Mouse (Mus musculus) liver, postnatal 0 days (tissue): ENCODE results near the gene Snn. TPM values are rescaled to one million over a fixed set of nuclear protein-coding genes. Genes with fewer than 3 reads are reported as not detected.

Source experiments
- ATAC-seq: fragments of 200-750 bp; cut with Nextera tagmentation; 2 replicates; pipeline ENCODE4 v1.8.0; 2017; ENCODE audit warnings: mild to moderate bottlenecking, moderate library complexity
- DNase-seq: peaks from one replicate; pipeline ENCODE4 v3.0.0-alpha.2; 2016
- H3K27ac ChIP-seq: fragments of 300-500 bp; sonication (generic); 2 replicates; pipeline ENCODE4 v1.5.1; 2014; ENCODE audit warnings: antibody characterized with exemption, moderate library complexity, mild to moderate bottlenecking, low read depth
- H3K27me3 ChIP-seq: fragments of 300-500 bp; sonication (generic); 2 replicates; pipeline ENCODE4 v1.6.1; 2014; ENCODE audit warnings: low read length, control low read depth, mixed read lengths; ENCODE audit not compliant: insufficient read depth
- H3K36me3 ChIP-seq: fragments of 300-500 bp; sonication (generic); replicated peaks from 2 replicates; pipeline ENCODE4 v1.6.1; 2014; ENCODE audit warnings: mild to moderate bottlenecking, control low read depth, low read length, moderate library complexity, mixed read lengths; ENCODE audit not compliant: insufficient read depth
- H3K4me1 ChIP-seq: fragments of 300-500 bp; sonication (generic); 2 replicates; pipeline ENCODE4 v1.6.1; 2014; ENCODE audit warnings: antibody characterized with exemption, mild to moderate bottlenecking, control low read depth; ENCODE audit not compliant: insufficient read depth
- H3K4me2 ChIP-seq: fragments of 300-500 bp; sonication (generic); 2 replicates; pipeline ENCODE4 v1.6.1; 2014; ENCODE audit warnings: low read depth, mild to moderate bottlenecking, low read length, moderate library complexity, mixed read lengths
- H3K4me3 ChIP-seq: fragments of 300-500 bp; sonication (generic); 2 replicates; pipeline ENCODE4 v1.5.1; 2014; ENCODE audit warnings: low read depth, low read length
- H3K9ac ChIP-seq: fragments of 300-500 bp; sonication (generic); replicated peaks from 2 replicates; pipeline ENCODE4 v1.6.1; 2014; ENCODE audit warnings: mild to moderate bottlenecking, moderate library complexity
- H3K9me3 ChIP-seq: fragments of 300-500 bp; sonication (generic); 2 replicates; pipeline ENCODE4 v1.6.1; 2016; ENCODE audit warnings: mild to moderate bottlenecking, control low read depth, low read length, mixed read lengths
- CTCF ChIP-seq: sonication (generic); IDR thresholded peaks from 2 replicates; pipeline ENCODE4 v1.5.1; 2016; ENCODE audit warnings: antibody characterized with exemption, low read depth
- EP300 ChIP-seq: IDR thresholded peaks from 2 replicates; pipeline ENCODE4 v1.6.1; 2016; ENCODE audit warnings: antibody characterized with exemption, low read depth, mild to moderate bottlenecking
- WGBS: fragments of 180-500 bp; shearing (Covaris S2); extraction: QIAGEN DNeasy Blood & Tissue Kit; methylation state at CpG from one replicate; pipeline ENCODE4 v1.1.7; 2014; ENCODE audit not compliant: insufficient replicate concordance; 5-methylcytosine and 5-hydroxymethylcytosine counted together
- polyA plus RNA-seq: library from polyadenylated mRNA; unstranded; fragments of >200 nt; fragmentation: Nextera tagmentation; extraction: Ambion mirVana; gene quantifications from 2 replicates; pipeline ENCODE4 v1.2.1, GENCODE M21; 2015

Snn gene
- polyA plus RNA-seq, 1 experiment from 2014 or later: 4.8 TPM

DNA sequence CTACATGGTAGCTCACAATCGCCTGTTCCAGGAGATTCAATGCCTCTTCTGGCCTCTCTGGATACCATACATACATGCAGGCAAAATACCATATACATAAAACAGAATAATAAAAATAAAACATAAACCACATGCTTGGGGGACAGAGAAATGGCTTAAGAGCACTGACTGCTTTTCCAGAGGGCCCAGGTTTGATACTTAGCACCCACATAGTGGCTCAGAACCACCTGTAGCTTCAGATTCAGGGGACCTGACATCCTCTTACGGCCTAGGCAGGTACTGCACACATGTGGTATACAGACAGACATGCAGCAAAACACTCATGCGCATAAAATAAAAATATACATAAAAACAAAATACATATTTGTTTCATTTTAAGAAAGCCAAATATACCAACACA lies 25.6 kb downstream of the Snn start:
- no peak overlapping the region for H3K4me2 ChIP-seq
- no peak for DNase-seq
- no peaks in the 10 kb centered on the region for H3K9me3 ChIP-seq
- TF ChIP-seq EP300 (no peak), CTCF (no peak)
- H3K36me3 ChIP-seq: peaks cover 74% of the 10 kb centered on the region
- H3K4me3 ChIP-seq: no peak overlapping the region
- no peak for ATAC-seq
- no peaks in the 10 kb centered on the region for H3K4me1 ChIP-seq
- no peak overlapping the region for H3K9ac ChIP-seq
- H3K27ac ChIP-seq: no peak overlapping the region
- 89% methylated on average over 3 of the region's 3 CpGs for WGBS
- no peaks in the 10 kb centered on the region for H3K27me3 ChIP-seq

DNA sequence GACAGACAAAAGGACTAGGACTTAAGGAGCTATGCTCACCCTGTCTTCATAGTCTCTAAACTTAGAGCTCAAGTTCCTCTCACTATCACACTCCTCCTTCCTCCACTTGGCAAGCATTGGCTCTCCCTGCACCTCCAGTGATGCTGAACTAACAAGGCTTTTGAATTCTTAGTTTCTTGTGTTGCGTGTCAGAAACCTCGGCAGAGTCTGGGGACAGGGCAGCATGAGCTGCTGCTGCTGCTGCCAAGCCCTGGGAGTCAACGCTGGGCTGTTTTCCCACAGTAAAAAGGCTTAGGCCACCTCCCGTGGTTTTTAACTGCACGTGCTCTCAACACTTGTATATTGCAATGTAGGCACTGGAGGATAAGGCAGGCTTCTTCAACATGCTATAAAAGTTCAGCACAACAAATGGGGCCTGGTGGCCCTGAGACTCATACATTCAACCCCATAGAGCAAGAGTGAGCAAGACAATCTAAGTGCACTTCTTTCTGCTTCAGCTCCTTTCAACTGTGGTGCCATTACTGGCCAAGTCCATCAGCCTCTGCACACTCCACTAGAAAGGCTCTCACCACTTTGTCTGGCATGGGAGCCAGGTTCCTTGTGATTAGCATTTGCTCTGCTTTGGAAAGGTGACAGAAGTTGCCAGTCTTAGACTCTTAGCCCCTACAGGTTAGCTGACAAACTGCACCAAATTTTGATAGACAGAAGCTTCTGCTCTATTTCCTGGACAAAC lies 26.3 kb downstream of the Snn start:
- Histone ChIP-seq H3K4me1 (no peaks in the 10 kb centered on the region), H3K27ac (no peak overlapping the region), H3K9ac (no peak overlapping the region), H3K27me3 (no peaks in the 10 kb centered on the region), H3K9me3 (no peaks in the 10 kb centered on the region), H3K4me3 (no peak overlapping the region), H3K4me2 (no peak overlapping the region), H3K36me3 (peaks cover 75% of the 10 kb centered on the region)
- no peak for DNase-seq
- TF ChIP-seq EP300 (no peak), CTCF (0 out of 2 replicates have a peak, but pooled peaks have one; percentile 17)
- WGBS: 76% methylated on average over 5 of the region's 5 CpGs
- no peak for ATAC-seq

- Histone ChIP-seq H3K4me1 (peaks cover 3% of the 10 kb centered on the region; the same call in 1 of the 2 replicates), H3K4me2 (no peak overlapping the region), H3K27ac (peak overlapping the region; percentile 53), H3K36me3 (peaks cover 65% of the 10 kb centered on the region), H3K9me3 (no peaks in the 10 kb centered on the region), H3K9ac (no peak overlapping the region), H3K4me3 (no peak overlapping the region), H3K27me3 (no peaks in the 10 kb centered on the region)
- DNase-seq: no peak
- ATAC-seq: no peak
- TF ChIP-seq CTCF (no peak), EP300 (no peak)
- WGBS: 76% methylated on average over 10 of the region's 10 CpGs
Measured at GRCm38 (mm10) chr16:11090836-11091570, 30.3 kb downstream of the Snn start.

- Histone ChIP-seq H3K27ac (peak overlapping the region; percentile 53; the same call in 1 of the 2 replicates), H3K27me3 (no peaks in the 10 kb centered on the region), H3K4me1 (peaks cover 3% of the 10 kb centered on the region; the same call in 1 of the 2 replicates), H3K4me2 (no peak overlapping the region), H3K4me3 (no peak overlapping the region), H3K9me3 (no peaks in the 10 kb centered on the region), H3K36me3 (peaks cover 62% of the 10 kb centered on the region), H3K9ac (no peak overlapping the region)
- ATAC-seq: no peak
- WGBS: 58% methylated on average over 4 of the region's 4 CpGs
- TF ChIP-seq EP300: no peak
- no peak for TF ChIP-seq CTCF
- DNase-seq: no peak
Measured at GRCm38 (mm10) chr16:11092061-11092460, 31.3 kb downstream of the Snn start.

- Histone ChIP-seq H3K4me3 (no peak overlapping the region), H3K4me1 (peaks cover 3% of the 10 kb centered on the region; the same call in 1 of the 2 replicates), H3K9ac (no peak overlapping the region), H3K27ac (no peak overlapping the region), H3K27me3 (no peaks in the 10 kb centered on the region), H3K36me3 (peaks cover 58% of the 10 kb centered on the region), H3K9me3 (no peaks in the 10 kb centered on the region), H3K4me2 (no peak overlapping the region)
- no peak for DNase-seq
- WGBS: 41% methylated on average over 3 of the region's 3 CpGs
- ATAC-seq: no peak
- TF ChIP-seq EP300 (no peak), CTCF (no peak)
Measured at GRCm38 (mm10) chr16:11092523-11092922, 31.8 kb downstream of the Snn start.

DNA sequence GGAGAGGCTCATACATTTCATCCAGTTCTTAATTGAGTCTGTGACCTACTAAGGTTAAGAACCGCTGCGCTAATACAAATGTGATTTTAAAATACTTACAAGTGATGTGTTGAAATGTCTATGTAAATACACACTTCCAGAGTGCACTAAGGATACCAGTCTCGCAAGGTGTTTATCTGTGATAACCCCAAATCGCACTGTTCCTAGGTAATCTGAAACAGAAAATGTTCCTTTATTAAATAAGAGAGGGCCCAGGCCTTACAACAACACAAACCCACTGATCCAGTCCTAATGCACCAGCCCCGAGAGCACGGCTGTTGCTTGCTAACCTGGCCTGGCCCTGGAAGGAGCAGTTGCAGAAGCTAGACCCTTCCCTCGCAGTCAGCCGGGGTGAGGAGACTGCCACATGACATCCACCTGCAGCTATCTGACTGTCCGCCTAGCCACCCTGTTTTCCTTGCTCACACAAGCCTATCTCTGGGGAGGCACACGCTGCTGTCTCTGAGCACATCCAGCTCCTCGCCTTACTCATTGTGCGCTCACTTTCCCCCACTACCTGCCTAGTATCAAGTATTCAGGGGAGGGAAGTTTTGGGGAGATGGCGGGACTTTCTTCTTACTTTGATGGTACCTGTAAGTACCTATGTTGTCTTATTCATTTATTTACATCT lies 33.1 kb downstream of the Snn start:
- Histone ChIP-seq H3K27me3 (no peaks in the 10 kb centered on the region), H3K4me2 (no peak overlapping the region), H3K9me3 (no peaks in the 10 kb centered on the region), H3K36me3 (peaks cover 48% of the 10 kb centered on the region), H3K4me1 (peaks cover 3% of the 10 kb centered on the region; the same call in 1 of the 2 replicates), H3K4me3 (no peak overlapping the region), H3K9ac (no peak overlapping the region), H3K27ac (no peak overlapping the region)
- DNase-seq: no peak
- peak; percentile 23; the same call in 1 of the 2 replicates for ATAC-seq
- 73% methylated on average over 13 of the region's 13 CpGs for WGBS
- TF ChIP-seq EP300: no peak
- no peak for TF ChIP-seq CTCF
